Mouse (Mus musculus): ENCODE measurements around the gene Shisa6. TPM values are rescaled to one million over a fixed set of nuclear protein-coding genes. Genes with fewer than 3 reads are reported as not detected.

The Shisa6 gene
- polyA plus RNA-seq, 1 experiment from 2014 or later, result not detected

- Histone ChIP-seq H3K4me2 (ENCODE audit: low read depth, low read length) (no peak overlapping the region), H3K27ac (ENCODE audit: low read length) (no peak overlapping the region), H3K9me3 (replicated peaks; ENCODE audit: control insufficient read depth, low read length) (no peaks in the 10 kb centered on the region), H3K36me3 (ENCODE audit: control insufficient read depth, insufficient read depth) (no peaks in the 10 kb centered on the region), H3K27me3 (ENCODE audit: control insufficient read depth, insufficient read depth, low read depth, low read length) (no peaks in the 10 kb centered on the region), H3K4me3 (ENCODE audit: low read depth, low read length) (no peak overlapping the region), H3K9ac (ENCODE audit: low read depth, low read length) (no peak overlapping the region), H3K4me1 (ENCODE audit: control insufficient read depth, low read depth, low read length) (no peaks in the 10 kb centered on the region)
- no peak for ATAC-seq (ENCODE audit: low read depth)
- 49% methylated on average over 2 of the region's 2 CpGs for WGBS (ENCODE audit: insufficient replicate concordance)
Measured at GRCm38 (mm10) chr11:66500951-66501350, 24.8 kb downstream of the Shisa6 start.

- Histone ChIP-seq H3K27me3 (ENCODE audit: control insufficient read depth, insufficient read depth, low read depth, low read length) (no peaks in the 10 kb centered on the region), H3K4me1 (ENCODE audit: control insufficient read depth, low read depth, low read length) (no peaks in the 10 kb centered on the region), H3K36me3 (ENCODE audit: control insufficient read depth, insufficient read depth) (no peaks in the 10 kb centered on the region), H3K9me3 (replicated peaks; ENCODE audit: control insufficient read depth, low read length) (no peaks in the 10 kb centered on the region), H3K4me2 (ENCODE audit: low read depth, low read length) (no peak overlapping the region), H3K27ac (ENCODE audit: low read length) (no peak overlapping the region), H3K4me3 (ENCODE audit: low read depth, low read length) (no peak overlapping the region), H3K9ac (ENCODE audit: low read depth, low read length) (no peak overlapping the region)
- no peak for ATAC-seq (ENCODE audit: low read depth)
- WGBS (ENCODE audit: insufficient replicate concordance), result 63% methylated on average over 9 of the region's 9 CpGs
Measured at GRCm38 (mm10) chr11:66498857-66499445, 26.8 kb downstream of the Shisa6 start.

- H3K27me3 ChIP-seq (ENCODE audit: control insufficient read depth, insufficient read depth, low read depth, low read length), result no peaks in the 10 kb centered on the region
- no peak for ATAC-seq (ENCODE audit: low read depth)
Measured at GRCm38 (mm10) chr11:66496235-66496634, 29.5 kb downstream of the Shisa6 start.

GRCm38 (mm10) chr11:66494391-66494790 lies 31.4 kb downstream of the Shisa6 start:
- H3K27ac ChIP-seq (ENCODE audit: low read length), result no peak overlapping the region
- no peak for ATAC-seq (ENCODE audit: low read depth)
- H3K27me3 ChIP-seq (ENCODE audit: control insufficient read depth, insufficient read depth, low read depth, low read length), result no peaks in the 10 kb centered on the region
- H3K9ac ChIP-seq (ENCODE audit: low read depth, low read length), result no peak overlapping the region
- H3K4me3 ChIP-seq (ENCODE audit: low read depth, low read length), result no peak overlapping the region
- 61% methylated on average over 3 of the region's 3 CpGs for WGBS (ENCODE audit: insufficient replicate concordance)
- no peaks in the 10 kb centered on the region for H3K36me3 ChIP-seq (ENCODE audit: control insufficient read depth, insufficient read depth)
- no peaks in the 10 kb centered on the region for H3K9me3 ChIP-seq (replicated peaks; ENCODE audit: control insufficient read depth, low read length)
- no peak overlapping the region for H3K4me2 ChIP-seq (ENCODE audit: low read depth, low read length)
- no peaks in the 10 kb centered on the region for H3K4me1 ChIP-seq (ENCODE audit: control insufficient read depth, low read depth, low read length)

More at GRCm38 (mm10) chr11:66496235-66496634, 29.5 kb downstream of the Shisa6 start:
- H3K27ac ChIP-seq (ENCODE audit: low read length), result no peak overlapping the region
- H3K9ac ChIP-seq (ENCODE audit: low read depth, low read length), result no peak overlapping the region
- no peaks in the 10 kb centered on the region for H3K36me3 ChIP-seq (ENCODE audit: control insufficient read depth, insufficient read depth)
- no peak overlapping the region for H3K4me3 ChIP-seq (ENCODE audit: low read depth, low read length)
- WGBS (ENCODE audit: insufficient replicate concordance), result 49% methylated on average over 9 of the region's 9 CpGs
- no peak overlapping the region for H3K4me2 ChIP-seq (ENCODE audit: low read depth, low read length)
- no peaks in the 10 kb centered on the region for H3K9me3 ChIP-seq (replicated peaks; ENCODE audit: control insufficient read depth, low read length)
- H3K4me1 ChIP-seq (ENCODE audit: control insufficient read depth, low read depth, low read length), result no peaks in the 10 kb centered on the region

GRCm38 (mm10) chr11:66487765-66488164 lies 38.0 kb downstream of the Shisa6 start:
- Histone ChIP-seq H3K9me3 (replicated peaks; ENCODE audit: control insufficient read depth, low read length) (no peaks in the 10 kb centered on the region), H3K9ac (ENCODE audit: low read depth, low read length) (no peak overlapping the region), H3K27me3 (ENCODE audit: control insufficient read depth, insufficient read depth, low read depth, low read length) (no peaks in the 10 kb centered on the region), H3K36me3 (ENCODE audit: control insufficient read depth, insufficient read depth) (no peaks in the 10 kb centered on the region), H3K4me3 (ENCODE audit: low read depth, low read length) (no peak overlapping the region), H3K27ac (ENCODE audit: low read length) (no peak overlapping the region), H3K4me1 (ENCODE audit: control insufficient read depth, low read depth, low read length) (no peaks in the 10 kb centered on the region), H3K4me2 (ENCODE audit: low read depth, low read length) (no peak overlapping the region)
- no peak for ATAC-seq (ENCODE audit: low read depth)
- 57% methylated on average over 4 of the region's 4 CpGs for WGBS (ENCODE audit: insufficient replicate concordance)

- no peak overlapping the region for H3K4me2 ChIP-seq (ENCODE audit: low read depth, low read length)
- H3K27me3 ChIP-seq (ENCODE audit: control insufficient read depth, insufficient read depth, low read depth, low read length), result no peaks in the 10 kb centered on the region
- no peak overlapping the region for H3K27ac ChIP-seq (ENCODE audit: low read length)
- 61% methylated on average over 6 of the region's 6 CpGs for WGBS (ENCODE audit: insufficient replicate concordance)
- no peak overlapping the region for H3K9ac ChIP-seq (ENCODE audit: low read depth, low read length)
- no peak for ATAC-seq (ENCODE audit: low read depth)
- H3K4me1 ChIP-seq (ENCODE audit: control insufficient read depth, low read depth, low read length), result no peaks in the 10 kb centered on the region
- no peaks in the 10 kb centered on the region for H3K36me3 ChIP-seq (ENCODE audit: control insufficient read depth, insufficient read depth)
- H3K9me3 ChIP-seq (replicated peaks; ENCODE audit: control insufficient read depth, low read length), result no peaks in the 10 kb centered on the region
- no peak overlapping the region for H3K4me3 ChIP-seq (ENCODE audit: low read depth, low read length)
Measured at GRCm38 (mm10) chr11:66482501-66482900, 43.3 kb downstream of the Shisa6 start.

GRCm38 (mm10) chr11:66442631-66443030 lies 83.1 kb downstream of the Shisa6 start:
- Histone ChIP-seq H3K36me3 (ENCODE audit: control insufficient read depth, insufficient read depth) (no peaks in the 10 kb centered on the region), H3K9me3 (replicated peaks; ENCODE audit: control insufficient read depth, low read length) (no peaks in the 10 kb centered on the region), H3K27me3 (ENCODE audit: control insufficient read depth, insufficient read depth, low read depth, low read length) (no peaks in the 10 kb centered on the region), H3K27ac (ENCODE audit: low read length) (no peak overlapping the region), H3K4me1 (ENCODE audit: control insufficient read depth, low read depth, low read length) (no peaks in the 10 kb centered on the region), H3K4me2 (ENCODE audit: low read depth, low read length) (no peak overlapping the region), H3K4me3 (ENCODE audit: low read depth, low read length) (no peak overlapping the region), H3K9ac (ENCODE audit: low read depth, low read length) (no peak overlapping the region)
- ATAC-seq (ENCODE audit: low read depth), result no peak
- 46% methylated on average over 5 of the region's 5 CpGs for WGBS (ENCODE audit: insufficient replicate concordance)

GRCm38 (mm10) chr11:66426129-66426528 lies 99.6 kb downstream of the Shisa6 start:
- H3K36me3 ChIP-seq (ENCODE audit: control insufficient read depth, insufficient read depth), result no peaks in the 10 kb centered on the region
- H3K4me2 ChIP-seq (ENCODE audit: low read depth, low read length), result no peak overlapping the region
- no peaks in the 10 kb centered on the region for H3K9me3 ChIP-seq (replicated peaks; ENCODE audit: control insufficient read depth, low read length)
- no peaks in the 10 kb centered on the region for H3K4me1 ChIP-seq (ENCODE audit: control insufficient read depth, low read depth, low read length)
- no peak overlapping the region for H3K9ac ChIP-seq (ENCODE audit: low read depth, low read length)
- H3K4me3 ChIP-seq (ENCODE audit: low read depth, low read length), result no peak overlapping the region
- WGBS (ENCODE audit: insufficient replicate concordance), result 68% methylated on average over 6 of the region's 6 CpGs
- ATAC-seq (ENCODE audit: low read depth), result no peak
- H3K27me3 ChIP-seq (ENCODE audit: control insufficient read depth, insufficient read depth, low read depth, low read length), result no peaks in the 10 kb centered on the region
- H3K27ac ChIP-seq (ENCODE audit: low read length), result no peak overlapping the region

- ATAC-seq (ENCODE audit: low read depth), result no peak
- Histone ChIP-seq H3K36me3 (ENCODE audit: control insufficient read depth, insufficient read depth) (no peaks in the 10 kb centered on the region), H3K27ac (ENCODE audit: low read length) (no peak overlapping the region), H3K4me3 (ENCODE audit: low read depth, low read length) (no peak overlapping the region), H3K4me1 (ENCODE audit: control insufficient read depth, low read depth, low read length) (no peaks in the 10 kb centered on the region), H3K9ac (ENCODE audit: low read depth, low read length) (no peak overlapping the region), H3K4me2 (ENCODE audit: low read depth, low read length) (no peak overlapping the region), H3K9me3 (replicated peaks; ENCODE audit: control insufficient read depth, low read length) (no peaks in the 10 kb centered on the region), H3K27me3 (ENCODE audit: control insufficient read depth, insufficient read depth, low read depth, low read length) (no peaks in the 10 kb centered on the region)
- WGBS (ENCODE audit: insufficient replicate concordance), result 53% methylated on average over 3 of the region's 3 CpGs
Measured at GRCm38 (mm10) chr11:66418216-66418615, 107.5 kb downstream of the Shisa6 start.

Data from liver, embryonic 16.5 days (tissue).